Mouse (Mus musculus): ENCODE results near the gene Mrpl54. TPM values are rescaled to one million over a fixed set of nuclear protein-coding genes. Genes with fewer than 3 reads are reported as not detected.
A peak's percentile ranks its signal among the peaks of the same experiment; 100 is the strongest.
"Not testable (repeated sequence)": the region's sequence is repeated elsewhere in the genome, so short reads cannot be mapped to it uniquely, and the experiment has no call there.

The Mrpl54 gene
- total RNA-seq, 1 experiment from 2014 or later, result 89.3 TPM

DNA sequence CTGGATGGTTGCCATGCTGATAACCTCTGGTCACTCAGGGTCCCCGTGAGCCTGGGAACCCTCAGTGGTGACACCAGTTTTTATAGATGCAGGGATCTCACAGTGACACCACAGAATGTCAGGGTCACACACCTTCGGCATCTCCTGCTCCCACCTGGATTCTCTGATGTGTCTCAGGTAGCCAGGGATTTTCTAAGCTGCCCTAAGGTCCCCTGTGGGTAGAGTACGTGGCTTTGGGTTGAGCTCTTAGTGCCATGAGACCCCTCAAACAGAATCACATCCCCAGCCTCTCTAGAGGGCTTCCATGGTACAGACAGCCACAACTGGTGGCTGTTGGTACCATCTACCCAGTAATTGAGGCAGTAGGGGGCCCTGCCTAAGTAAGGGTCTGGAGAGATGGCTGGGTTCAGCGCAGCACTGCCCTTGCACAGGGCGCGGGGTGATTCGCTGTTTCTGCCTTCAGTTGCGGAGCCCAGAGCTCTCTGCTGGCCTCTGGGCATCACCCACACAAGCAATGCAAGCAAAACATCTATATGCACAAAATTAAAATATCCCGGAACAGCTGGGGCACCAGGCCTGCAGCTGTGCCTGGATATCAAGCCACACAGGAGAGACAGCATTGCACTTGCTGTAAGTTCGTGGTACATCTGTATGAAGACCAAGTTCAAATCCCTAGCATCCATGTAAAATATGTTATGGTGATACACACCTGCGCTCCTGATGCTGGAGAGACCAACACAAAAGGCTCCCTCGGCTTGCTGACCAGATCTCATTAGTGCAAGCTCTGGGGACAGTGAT is 30.1 kb downstream of the Mrpl54 start:
- no peak for ATAC-seq (replicated peaks; ENCODE audit: insufficient number of reproducible peaks, low FRiP score, low TSS enrichment, poor library complexity, severe bottlenecking)

GRCm38 (mm10) chr10:81234206-81234605 is 32.5 kb downstream of the Mrpl54 start:
- no peak for ATAC-seq (replicated peaks; ENCODE audit: insufficient number of reproducible peaks, low FRiP score, low TSS enrichment, poor library complexity, severe bottlenecking)

DNA sequence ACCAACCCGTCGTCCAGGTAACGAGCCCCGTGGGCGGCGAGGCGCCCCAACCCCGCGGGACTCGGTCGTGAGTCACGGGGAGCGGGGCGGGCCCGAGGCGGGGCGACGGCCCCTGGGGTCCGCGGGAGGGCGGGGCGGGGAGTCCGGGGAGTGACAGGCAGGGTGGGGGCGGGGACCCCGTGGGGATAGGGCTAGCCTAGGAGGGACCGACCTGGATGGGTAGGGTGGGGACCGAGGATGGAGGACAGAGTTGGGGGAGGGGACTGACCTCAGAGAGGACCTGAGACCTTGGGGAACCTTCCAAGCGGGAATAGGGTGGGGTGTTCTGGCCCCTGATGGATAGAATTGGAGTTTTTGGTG is 33.5 kb downstream of the Mrpl54 start:
- ATAC-seq (replicated peaks; ENCODE audit: insufficient number of reproducible peaks, low FRiP score, low TSS enrichment, poor library complexity, severe bottlenecking), result no peak

GRCm38 (mm10) chr10:81232580-81233225 is 34.0 kb downstream of the Mrpl54 start, which contains the start of gene Zfr2:
Gene Zfr2 (plus strand): TSS chr10:81233155.
- peak; percentile 77 for ATAC-seq (replicated peaks; ENCODE audit: insufficient number of reproducible peaks, low FRiP score, low TSS enrichment, poor library complexity, severe bottlenecking)

- no peak for ATAC-seq (replicated peaks; ENCODE audit: insufficient number of reproducible peaks, low FRiP score, low TSS enrichment, poor library complexity, severe bottlenecking)
These were observed 35.3 kb downstream of the Mrpl54 start for GRCm38 (mm10) chr10:81231436-81231835.

- no peak for ATAC-seq (replicated peaks; ENCODE audit: insufficient number of reproducible peaks, low FRiP score, low TSS enrichment, poor library complexity, severe bottlenecking)
These were observed 36.0 kb downstream of the Mrpl54 start, which contains the start of gene Atcay for GRCm38 (mm10) chr10:81230438-81231332. Gene Atcay (minus strand): TSS chr10:81230833.

GRCm38 (mm10) chr10:81229735-81230437 is 36.8 kb downstream of the Mrpl54 start:
- no peak for ATAC-seq (replicated peaks; ENCODE audit: insufficient number of reproducible peaks, low FRiP score, low TSS enrichment, poor library complexity, severe bottlenecking)

DNA sequence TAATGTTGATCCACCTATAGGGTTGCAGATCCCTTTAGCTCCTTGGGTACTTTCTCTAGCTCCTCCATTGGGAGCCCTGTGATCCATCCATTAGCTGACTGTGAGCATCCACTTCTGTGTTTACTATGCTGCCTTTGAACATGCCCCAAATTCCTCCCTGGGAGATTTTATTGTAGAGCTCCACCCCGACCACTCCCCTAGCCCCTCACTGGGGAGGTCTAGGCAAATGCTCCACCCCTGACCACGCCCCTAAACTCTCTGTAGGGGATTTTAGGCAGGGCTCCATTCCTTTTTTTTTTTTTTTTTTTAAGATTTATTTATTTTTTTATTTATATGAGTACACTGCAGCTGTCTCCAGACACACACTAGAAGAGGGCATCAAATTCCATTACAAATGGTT is 43.0 kb downstream of the Mrpl54 start:
- not testable (repeated sequence) for ATAC-seq (replicated peaks; ENCODE audit: insufficient number of reproducible peaks, low FRiP score, low TSS enrichment, poor library complexity, severe bottlenecking)

- peak; percentile 76 for ATAC-seq (replicated peaks; ENCODE audit: insufficient number of reproducible peaks, low FRiP score, low TSS enrichment, poor library complexity, severe bottlenecking)
These were observed 45.2 kb downstream of the Mrpl54 start for GRCm38 (mm10) chr10:81221402-81222015.

DNA sequence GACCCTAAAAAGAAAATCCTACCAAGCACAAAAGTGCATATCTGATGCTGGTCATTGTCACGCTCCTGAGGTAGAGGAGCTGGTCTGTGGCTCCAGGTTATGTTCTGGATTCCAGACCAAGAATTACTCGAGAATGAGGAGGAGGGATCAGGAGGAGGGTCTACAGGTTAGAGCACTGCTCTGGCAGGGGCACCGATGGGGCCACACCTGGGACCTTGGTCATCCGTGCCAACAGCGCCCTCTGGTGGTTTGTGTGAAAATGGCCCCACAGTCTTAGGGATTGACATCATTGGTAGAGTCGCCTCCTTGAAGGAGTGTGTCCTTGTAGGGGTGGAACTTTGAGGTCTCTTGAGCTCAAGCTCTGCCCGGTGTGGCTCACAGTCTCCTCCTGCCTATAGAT is 48.8 kb downstream of the Mrpl54 start:
- ATAC-seq (replicated peaks; ENCODE audit: insufficient number of reproducible peaks, low FRiP score, low TSS enrichment, poor library complexity, severe bottlenecking), result peak; percentile 70

DNA sequence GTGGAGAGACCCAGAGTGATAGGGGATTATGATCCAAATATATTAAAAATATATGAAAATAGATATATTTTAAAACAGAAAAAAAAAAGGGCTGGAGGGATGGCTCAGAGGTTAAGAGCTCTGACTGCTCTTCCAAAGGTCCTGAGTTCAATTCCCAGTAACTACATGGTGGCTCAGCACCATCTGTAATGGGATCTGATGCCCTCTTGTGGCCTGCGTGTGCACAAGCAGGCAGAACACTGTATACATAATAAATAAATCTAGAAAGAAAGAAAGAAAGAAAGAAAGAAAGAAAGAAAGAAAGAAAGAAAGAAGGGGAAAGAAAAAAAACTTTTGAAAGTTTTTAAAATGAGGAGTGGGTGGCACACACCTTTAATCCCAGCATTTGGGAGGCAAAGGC is 49.5 kb downstream of the Mrpl54 start:
- not testable (repeated sequence) for ATAC-seq (replicated peaks; ENCODE audit: insufficient number of reproducible peaks, low FRiP score, low TSS enrichment, poor library complexity, severe bottlenecking)

DNA sequence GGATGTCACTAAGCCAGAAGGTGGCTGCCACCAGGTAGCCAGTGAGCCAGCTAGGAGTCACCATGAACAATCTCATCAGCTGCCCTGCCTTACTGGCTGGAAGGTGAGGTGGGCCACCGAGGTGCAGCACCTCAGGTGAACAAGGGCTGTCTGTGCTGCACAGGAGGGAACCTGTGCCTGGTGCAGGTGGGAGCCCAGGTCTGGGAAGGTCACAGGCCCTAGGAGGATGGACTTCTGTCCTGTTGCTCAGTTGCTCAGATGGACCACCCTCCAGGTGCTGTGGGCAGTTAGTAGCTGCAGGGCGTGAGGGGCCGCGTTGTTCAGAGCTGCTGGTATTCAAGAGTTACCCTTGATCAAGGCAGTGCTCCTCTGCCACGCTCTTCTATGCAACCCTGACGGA is 49.9 kb downstream of the Mrpl54 start:
- ATAC-seq (replicated peaks; ENCODE audit: insufficient number of reproducible peaks, low FRiP score, low TSS enrichment, poor library complexity, severe bottlenecking), result no peak

- no peak for ATAC-seq (replicated peaks; ENCODE audit: insufficient number of reproducible peaks, low FRiP score, low TSS enrichment, poor library complexity, severe bottlenecking)
These were observed 50.5 kb downstream of the Mrpl54 start for GRCm38 (mm10) chr10:81216260-81216659.

Other genes starting within 250 kb of the Mrpl54 start
- 0.38 TPM in 1 of 3 replicates, not detected in the others for gene Diras1, start 241.3 kb downstream of the Mrpl54 start, total RNA-seq (2017)
- gene Slc39a3, start 229.5 kb downstream of the Mrpl54 start, total RNA-seq (2017), result 4.5 to 9.9 TPM (median 7.3 TPM) in 3 replicates
- 27.8 to 50.9 TPM (median 31.5 TPM) in 3 replicates for gene Sgta, start 206.8 kb downstream of the Mrpl54 start, total RNA-seq (2017)
- 2.5 to 3.6 TPM (median 2.8 TPM) in 3 replicates for gene Thop1, start 196.9 kb downstream of the Mrpl54 start, total RNA-seq (2017)
- gene Creb3l3, start 168.1 kb downstream of the Mrpl54 start, total RNA-seq (2017), result 0.39 TPM in 1 of 3 replicates, not detected in the others
- gene Map2k2, start 161.0 kb downstream of the Mrpl54 start, total RNA-seq (2017), result 62.4 to 77.3 TPM (median 66.5 TPM) in 3 replicates
- 28.4 to 40.6 TPM (median 30.5 TPM) in 3 replicates for gene Zbtb7a, start 131.7 kb downstream of the Mrpl54 start, total RNA-seq (2017)
- 13.0 to 24.9 TPM (median 21.2 TPM) in 3 replicates for gene Pias4, start 99.0 kb downstream of the Mrpl54 start, total RNA-seq (2017)
- 1,029 to 1,258 TPM (median 1,077 TPM) in 3 replicates for gene Eef2, start 90.3 kb downstream of the Mrpl54 start, total RNA-seq (2017)
- 30.4 to 45.3 TPM (median 37.3 TPM) in 3 replicates for gene Dapk3, start 83.9 kb downstream of the Mrpl54 start, total RNA-seq (2017)
- gene 4930442H23Rik, start 83.1 kb downstream of the Mrpl54 start, total RNA-seq (2017), result 0.49 TPM in 1 of 3 replicates, not detected in the others
- gene Nmrk2, start 64.9 kb downstream of the Mrpl54 start, total RNA-seq (2017), result not detected in 3 replicates
- gene Atcay, start 36.1 kb downstream of the Mrpl54 start, total RNA-seq (2017), result not detected in 3 replicates
- 0.10 to 0.58 TPM in 2 of 3 replicates, not detected in the other for gene Zfr2, start 33.8 kb downstream of the Mrpl54 start, total RNA-seq (2017)
- gene Matk, start 14.0 kb downstream of the Mrpl54 start, total RNA-seq (2017), result 10.2 to 29.6 TPM (median 11.9 TPM) in 3 replicates
- 8.9 to 13.4 TPM (median 11.5 TPM) in 3 replicates for gene Apba3, start within 50 bp of the Mrpl54 start, total RNA-seq (2017)
- 2.6 to 8.9 TPM (median 3.0 TPM) in 3 replicates for gene Tjp3, start 24.6 kb upstream of the Mrpl54 start, total RNA-seq (2017)
- 47.3 to 69.4 TPM (median 50.3 TPM) in 3 replicates for gene Pip5k1c, start 26.0 kb upstream of the Mrpl54 start, total RNA-seq (2017)
- gene Cactin, start 54.2 kb upstream of the Mrpl54 start, total RNA-seq (2017), result 24.5 to 34.3 TPM (median 25.5 TPM) in 3 replicates
- 0.19 TPM in 1 of 3 replicates, not detected in the others for gene Tbxa2r, start 61.8 kb upstream of the Mrpl54 start, total RNA-seq (2017)
- gene Gipc3, start 76.3 kb upstream of the Mrpl54 start, total RNA-seq (2017), result not detected in 3 replicates
- gene Hmg20b, start 83.5 kb upstream of the Mrpl54 start, total RNA-seq (2017), result 28.8 to 40.1 TPM (median 38.7 TPM) in 3 replicates
- gene Mfsd12, start 90.6 kb upstream of the Mrpl54 start, total RNA-seq (2017), result 5.3 to 9.6 TPM (median 6.3 TPM) in 3 replicates
- gene 4930404N11Rik, start 98.9 kb upstream of the Mrpl54 start, total RNA-seq (2017), result 1.4 to 2.4 TPM in 2 of 3 replicates, not detected in the other
- 8.2 to 12.9 TPM (median 11.7 TPM) in 3 replicates for gene Fzr1, start 111.6 kb upstream of the Mrpl54 start, total RNA-seq (2017)
- 18.6 to 22.3 TPM (median 20.9 TPM) in 3 replicates for gene Dohh, start 117.5 kb upstream of the Mrpl54 start, total RNA-seq (2017)
- 2.3 to 3.7 TPM in 2 of 3 replicates, not detected in the other for gene Gm48551, start 117.5 kb upstream of the Mrpl54 start, total RNA-seq (2017)
- gene Gm48552, start 122.1 kb upstream of the Mrpl54 start, total RNA-seq (2017), result not detected in 3 replicates
- gene Smim24, start 126.1 kb upstream of the Mrpl54 start, total RNA-seq (2017), result 3.9 to 7.9 TPM (median 6.3 TPM) in 3 replicates
- 4.1 to 7.6 TPM (median 5.1 TPM) in 3 replicates for gene Nfic, start 188.7 kb upstream of the Mrpl54 start, total RNA-seq (2017)
- gene Celf5, start 215.8 kb upstream of the Mrpl54 start, total RNA-seq (2017), result 0.32 TPM in 1 of 3 replicates, not detected in the others
- gene Ncln, start 229.5 kb upstream of the Mrpl54 start, total RNA-seq (2017), result 42.6 to 86.4 TPM (median 79.6 TPM) in 3 replicates
- 20.5 to 50.8 TPM (median 33.5 TPM) in 3 replicates for gene S1pr4, start 233.2 kb upstream of the Mrpl54 start, total RNA-seq (2017)